Mouse (Mus musculus): ENCODE data around the gene Grin2b. TPM values are rescaled to one million over a fixed set of nuclear protein-coding genes. Genes with fewer than 3 reads are reported as not detected.
A peak's percentile ranks its signal among the peaks of the same experiment; 100 is the strongest.

Gene Grin2b
- polyA plus RNA-seq, 1 experiment from 2014 or later, result 22.3 TPM

GRCm38 (mm10) chr6:135914608-135915007 is 258.7 kb downstream of the Grin2b start:
- no peak for DNase-seq (ENCODE audit: low spot score)
- H3K4me3 ChIP-seq (ENCODE audit: low read depth, low read length), result no peak overlapping the region
- no peaks in the 10 kb centered on the region for H3K9me3 ChIP-seq (replicated peaks; ENCODE audit: control insufficient read depth, low read length)
- no peaks in the 10 kb centered on the region for H3K36me3 ChIP-seq (ENCODE audit: control insufficient read depth, insufficient read depth, low read length)
- no peak overlapping the region for H3K27ac ChIP-seq (ENCODE audit: low read depth, low read length)
- no peak overlapping the region for H3K9ac ChIP-seq (ENCODE audit: low read length)
- H3K4me2 ChIP-seq (ENCODE audit: low read length), result no peak overlapping the region
- no peaks in the 10 kb centered on the region for H3K27me3 ChIP-seq (replicated peaks; ENCODE audit: control insufficient read depth, insufficient read depth, low read length)
- H3K4me1 ChIP-seq (ENCODE audit: control insufficient read depth, insufficient read depth, low read length), result no peaks in the 10 kb centered on the region
- WGBS, result 97% methylated on average over 5 of the region's 5 CpGs
- ATAC-seq, result no peak

GRCm38 (mm10) chr6:135912114-135912513 is 261.2 kb downstream of the Grin2b start:
- DNase-seq (ENCODE audit: low spot score) (no peak), ATAC-seq (no peak)
- Histone ChIP-seq H3K4me2 (ENCODE audit: low read length) (no peak overlapping the region), H3K27ac (ENCODE audit: low read depth, low read length) (no peak overlapping the region), H3K4me3 (ENCODE audit: low read depth, low read length) (no peak overlapping the region), H3K4me1 (ENCODE audit: control insufficient read depth, insufficient read depth, low read length) (no peaks in the 10 kb centered on the region; the same call in 1 of the 2 replicates), H3K9ac (ENCODE audit: low read length) (no peak overlapping the region), H3K36me3 (ENCODE audit: control insufficient read depth, insufficient read depth, low read length) (no peaks in the 10 kb centered on the region), H3K27me3 (replicated peaks; ENCODE audit: control insufficient read depth, insufficient read depth, low read length) (no peaks in the 10 kb centered on the region), H3K9me3 (replicated peaks; ENCODE audit: control insufficient read depth, low read length) (no peaks in the 10 kb centered on the region)
- WGBS, result 54% methylated on average over 3 of the region's 3 CpGs

GRCm38 (mm10) chr6:135911131-135911530 is 262.2 kb downstream of the Grin2b start:
- no peak overlapping the region for H3K4me3 ChIP-seq (ENCODE audit: low read depth, low read length)
- no peaks in the 10 kb centered on the region; the same call in none of the 2 replicates for H3K4me1 ChIP-seq (ENCODE audit: control insufficient read depth, insufficient read depth, low read length)
- WGBS, result 81% methylated on average over 6 of the region's 6 CpGs
- DNase-seq (ENCODE audit: low spot score) (peak; percentile 50), ATAC-seq (no peak)
- no peaks in the 10 kb centered on the region for H3K9me3 ChIP-seq (replicated peaks; ENCODE audit: control insufficient read depth, low read length)
- H3K27me3 ChIP-seq (replicated peaks; ENCODE audit: control insufficient read depth, insufficient read depth, low read length), result no peaks in the 10 kb centered on the region
- no peak overlapping the region for H3K9ac ChIP-seq (ENCODE audit: low read length)
- no peaks in the 10 kb centered on the region for H3K36me3 ChIP-seq (ENCODE audit: control insufficient read depth, insufficient read depth, low read length)
- no peak overlapping the region for H3K27ac ChIP-seq (ENCODE audit: low read depth, low read length)
- no peak overlapping the region for H3K4me2 ChIP-seq (ENCODE audit: low read length)

- WGBS, result 20% methylated on average over 20 of the region's 20 CpGs
- Histone ChIP-seq H3K27ac (ENCODE audit: low read depth, low read length) (no peak overlapping the region), H3K4me2 (ENCODE audit: low read length) (no peak overlapping the region), H3K4me3 (ENCODE audit: low read depth, low read length) (no peak overlapping the region), H3K4me1 (ENCODE audit: control insufficient read depth, insufficient read depth, low read length) (peaks cover 4% of the 10 kb centered on the region), H3K36me3 (ENCODE audit: control insufficient read depth, insufficient read depth, low read length) (no peaks in the 10 kb centered on the region), H3K9me3 (replicated peaks; ENCODE audit: control insufficient read depth, low read length) (no peaks in the 10 kb centered on the region), H3K27me3 (replicated peaks; ENCODE audit: control insufficient read depth, insufficient read depth, low read length) (no peaks in the 10 kb centered on the region), H3K9ac (ENCODE audit: low read length) (no peak overlapping the region)
- ATAC-seq (peak; percentile 91), DNase-seq (ENCODE audit: low spot score) (peak; percentile 92)
Measured at GRCm38 (mm10) chr6:135907540-135908320, 265.6 kb downstream of the Grin2b start.

- peak; percentile 35 for DNase-seq (ENCODE audit: low spot score)
- H3K4me2 ChIP-seq (ENCODE audit: low read length), result no peak overlapping the region
Measured at GRCm38 (mm10) chr6:135907137-135907536, 266.2 kb downstream of the Grin2b start.

GRCm38 (mm10) chr6:135904391-135904790 is 268.9 kb downstream of the Grin2b start:
- Histone ChIP-seq H3K9ac (ENCODE audit: low read length) (no peak overlapping the region), H3K9me3 (replicated peaks; ENCODE audit: control insufficient read depth, low read length) (no peaks in the 10 kb centered on the region), H3K4me2 (ENCODE audit: low read length) (no peak overlapping the region), H3K36me3 (ENCODE audit: control insufficient read depth, insufficient read depth, low read length) (no peaks in the 10 kb centered on the region), H3K4me3 (ENCODE audit: low read depth, low read length) (no peak overlapping the region), H3K4me1 (ENCODE audit: control insufficient read depth, insufficient read depth, low read length) (peaks cover 4% of the 10 kb centered on the region), H3K27ac (ENCODE audit: low read depth, low read length) (no peak overlapping the region), H3K27me3 (replicated peaks; ENCODE audit: control insufficient read depth, insufficient read depth, low read length) (no peaks in the 10 kb centered on the region)
- ATAC-seq (no peak), DNase-seq (ENCODE audit: low spot score) (no peak)
- 74% methylated on average over 5 of the region's 5 CpGs for WGBS

More at GRCm38 (mm10) chr6:135907137-135907536, 266.2 kb downstream of the Grin2b start:
- Histone ChIP-seq H3K9me3 (replicated peaks; ENCODE audit: control insufficient read depth, low read length) (no peaks in the 10 kb centered on the region), H3K27me3 (replicated peaks; ENCODE audit: control insufficient read depth, insufficient read depth, low read length) (no peaks in the 10 kb centered on the region), H3K27ac (ENCODE audit: low read depth, low read length) (no peak overlapping the region), H3K4me1 (ENCODE audit: control insufficient read depth, insufficient read depth, low read length) (peaks cover 4% of the 10 kb centered on the region), H3K36me3 (ENCODE audit: control insufficient read depth, insufficient read depth, low read length) (no peaks in the 10 kb centered on the region), H3K9ac (ENCODE audit: low read length) (no peak overlapping the region), H3K4me3 (ENCODE audit: low read depth, low read length) (no peak overlapping the region)
- WGBS, result 68% methylated on average over 8 of the region's 8 CpGs
- no peak; the same call in 1 of the 2 replicates for ATAC-seq

- Histone ChIP-seq H3K9ac (ENCODE audit: low read length) (no peak overlapping the region), H3K9me3 (replicated peaks; ENCODE audit: control insufficient read depth, low read length) (no peaks in the 10 kb centered on the region), H3K36me3 (ENCODE audit: control insufficient read depth, insufficient read depth, low read length) (no peaks in the 10 kb centered on the region), H3K27me3 (replicated peaks; ENCODE audit: control insufficient read depth, insufficient read depth, low read length) (no peaks in the 10 kb centered on the region), H3K4me3 (ENCODE audit: low read depth, low read length) (no peak overlapping the region), H3K27ac (ENCODE audit: low read depth, low read length) (no peak overlapping the region), H3K4me2 (ENCODE audit: low read length) (no peak overlapping the region), H3K4me1 (ENCODE audit: control insufficient read depth, insufficient read depth, low read length) (no peaks in the 10 kb centered on the region)
- 91% methylated on average over 10 of the region's 10 CpGs for WGBS
- DNase-seq (ENCODE audit: low spot score) (no peak), ATAC-seq (no peak)
Measured at GRCm38 (mm10) chr6:135900410-135900809, 272.9 kb downstream of the Grin2b start.

GRCm38 (mm10) chr6:135899225-135899624 is 274.1 kb downstream of the Grin2b start:
- 83% methylated on average over 10 of the region's 10 CpGs for WGBS
- DNase-seq (ENCODE audit: low spot score) (no peak), ATAC-seq (no peak)
- no peak overlapping the region for H3K4me2 ChIP-seq (ENCODE audit: low read length)
- no peaks in the 10 kb centered on the region for H3K9me3 ChIP-seq (replicated peaks; ENCODE audit: control insufficient read depth, low read length)
- no peak overlapping the region for H3K9ac ChIP-seq (ENCODE audit: low read length)
- H3K27me3 ChIP-seq (replicated peaks; ENCODE audit: control insufficient read depth, insufficient read depth, low read length), result no peaks in the 10 kb centered on the region
- H3K4me3 ChIP-seq (ENCODE audit: low read depth, low read length), result no peak overlapping the region
- H3K36me3 ChIP-seq (ENCODE audit: control insufficient read depth, insufficient read depth, low read length), result no peaks in the 10 kb centered on the region
- H3K27ac ChIP-seq (ENCODE audit: low read depth, low read length), result no peak overlapping the region
- H3K4me1 ChIP-seq (ENCODE audit: control insufficient read depth, insufficient read depth, low read length), result no peaks in the 10 kb centered on the region

- Histone ChIP-seq H3K4me3 (ENCODE audit: low read depth, low read length) (no peak overlapping the region), H3K36me3 (ENCODE audit: control insufficient read depth, insufficient read depth, low read length) (no peaks in the 10 kb centered on the region), H3K27me3 (replicated peaks; ENCODE audit: control insufficient read depth, insufficient read depth, low read length) (no peaks in the 10 kb centered on the region), H3K27ac (ENCODE audit: low read depth, low read length) (no peak overlapping the region), H3K9ac (ENCODE audit: low read length) (no peak overlapping the region), H3K4me1 (ENCODE audit: control insufficient read depth, insufficient read depth, low read length) (no peaks in the 10 kb centered on the region), H3K4me2 (ENCODE audit: low read length) (no peak overlapping the region), H3K9me3 (replicated peaks; ENCODE audit: control insufficient read depth, low read length) (no peaks in the 10 kb centered on the region)
- DNase-seq (ENCODE audit: low spot score) (no peak), ATAC-seq (no peak)
- WGBS, result 50% methylated on average over 1 of the region's 1 CpGs
Measured at GRCm38 (mm10) chr6:135894793-135895228, 278.5 kb downstream of the Grin2b start.

Measured in forebrain, embryonic 14.5 days (tissue).